Mouse (Mus musculus): ENCODE data around the gene Snd1.

The Snd1 gene

GRCm38 (mm10) chr6:28834046-28834445 is 359.1 kb downstream of the Snd1 start:
- DNase-seq (ENCODE audit: low read depth, low spot score): no peak

- DNase-seq (ENCODE audit: low read depth, low spot score): no peak
These were observed 361.7 kb downstream of the Snd1 start for GRCm38 (mm10) chr6:28836600-28836999.

- no peak for DNase-seq (ENCODE audit: low read depth, low spot score)
These were observed 366.6 kb downstream of the Snd1 start for GRCm38 (mm10) chr6:28841569-28841968.

GRCm38 (mm10) chr6:28842375-28843276 is 367.7 kb downstream of the Snd1 start:
- no peak for DNase-seq (ENCODE audit: low read depth, low spot score)

- no peak for DNase-seq (ENCODE audit: low read depth, low spot score)
These were observed 370.7 kb downstream of the Snd1 start for GRCm38 (mm10) chr6:28845610-28846009.

- DNase-seq (ENCODE audit: low read depth, low spot score): no peak
These were observed 372.7 kb downstream of the Snd1 start for GRCm38 (mm10) chr6:28847616-28848015.

GRCm38 (mm10) chr6:28848285-28848794 is 373.4 kb downstream of the Snd1 start:
- no peak for DNase-seq (ENCODE audit: low read depth, low spot score)

GRCm38 (mm10) chr6:28848891-28849290 is 374.0 kb downstream of the Snd1 start:
- DNase-seq (ENCODE audit: low read depth, low spot score): no peak

- no peak for DNase-seq (ENCODE audit: low read depth, low spot score)
These were observed 374.4 kb downstream of the Snd1 start for GRCm38 (mm10) chr6:28849317-28849716.

- no peak for DNase-seq (ENCODE audit: low read depth, low spot score)
These were observed 375.5 kb downstream of the Snd1 start for GRCm38 (mm10) chr6:28850326-28850900.

- no peak for DNase-seq (ENCODE audit: low read depth, low spot score)
These were observed 377.4 kb downstream of the Snd1 start for GRCm38 (mm10) chr6:28852342-28852741.

- no peak for DNase-seq (ENCODE audit: low read depth, low spot score)
These were observed 378.2 kb downstream of the Snd1 start for GRCm38 (mm10) chr6:28853164-28853563.

GRCm38 (mm10) chr6:28853654-28854053 is 378.7 kb downstream of the Snd1 start:
- DNase-seq (ENCODE audit: low read depth, low spot score): no peak

- no peak for DNase-seq (ENCODE audit: low read depth, low spot score)
These were observed 379.7 kb downstream of the Snd1 start for GRCm38 (mm10) chr6:28854598-28854997.

- DNase-seq (ENCODE audit: low read depth, low spot score): no peak
These were observed 380.5 kb downstream of the Snd1 start for GRCm38 (mm10) chr6:28855442-28855841.

GRCm38 (mm10) chr6:28856789-28857188 is 381.9 kb downstream of the Snd1 start:
- DNase-seq (ENCODE audit: low read depth, low spot score): no peak

- DNase-seq (ENCODE audit: low read depth, low spot score): no peak
These were observed 382.6 kb downstream of the Snd1 start for GRCm38 (mm10) chr6:28857198-28858180.

- no peak for DNase-seq (ENCODE audit: low read depth, low spot score)
These were observed 384.2 kb downstream of the Snd1 start for GRCm38 (mm10) chr6:28859094-28859493.

GRCm38 (mm10) chr6:28860450-28860849 is 385.5 kb downstream of the Snd1 start:
- DNase-seq (ENCODE audit: low read depth, low spot score): no peak

GRCm38 (mm10) chr6:28860922-28861321 is 386.0 kb downstream of the Snd1 start:
- no peak for DNase-seq (ENCODE audit: low read depth, low spot score)

GRCm38 (mm10) chr6:28862304-28862703 is 387.4 kb downstream of the Snd1 start:
- no peak for DNase-seq (ENCODE audit: low read depth, low spot score)

GRCm38 (mm10) chr6:28864684-28865083 is 389.7 kb downstream of the Snd1 start:
- peak; percentile 50 for DNase-seq (ENCODE audit: low read depth, low spot score)
